Mouse (Mus musculus): ENCODE measurements around the gene Cap2.

The Cap2 gene

DNA sequence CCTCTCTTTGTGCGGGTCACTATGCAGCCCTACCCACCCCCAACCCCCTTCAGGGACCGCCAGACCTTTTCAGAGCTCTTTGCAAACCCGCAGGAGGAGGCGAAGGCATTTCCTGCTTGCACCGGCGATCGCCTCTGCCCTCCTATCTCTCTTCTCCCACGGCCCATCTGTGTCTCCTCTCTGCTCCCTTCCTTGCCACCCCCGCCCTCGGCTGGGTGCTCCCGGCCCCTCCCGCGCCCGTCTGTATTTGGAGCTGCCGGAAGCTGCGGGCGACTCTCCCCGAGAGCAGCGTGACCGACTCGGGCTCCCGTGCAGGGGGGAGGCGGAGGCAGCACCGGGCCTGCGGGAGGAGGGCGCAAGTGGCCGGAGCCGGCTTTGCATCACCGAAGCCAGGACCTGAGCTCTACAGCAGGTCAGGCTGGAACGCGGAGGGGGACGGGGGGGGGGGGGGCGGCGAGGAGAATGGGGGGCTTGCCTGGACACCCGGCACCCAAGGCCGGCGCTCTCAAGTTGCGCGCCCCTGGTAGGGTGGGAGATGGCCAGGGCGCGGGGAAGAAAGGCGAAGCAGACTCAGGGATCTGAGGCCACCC lies at the start of gene Cap2:
TSS of gene Cap2 (plus strand) at position 49 of the 590 bp plus-strand sequence.
- peak; percentile 45 for DNase-seq (ENCODE audit: low spot score)

GRCm38 (mm10) chr13:46459546-46459945 lies 42.1 kb upstream of the Cap2 start:
- no peak for DNase-seq (ENCODE audit: low spot score)

DNA sequence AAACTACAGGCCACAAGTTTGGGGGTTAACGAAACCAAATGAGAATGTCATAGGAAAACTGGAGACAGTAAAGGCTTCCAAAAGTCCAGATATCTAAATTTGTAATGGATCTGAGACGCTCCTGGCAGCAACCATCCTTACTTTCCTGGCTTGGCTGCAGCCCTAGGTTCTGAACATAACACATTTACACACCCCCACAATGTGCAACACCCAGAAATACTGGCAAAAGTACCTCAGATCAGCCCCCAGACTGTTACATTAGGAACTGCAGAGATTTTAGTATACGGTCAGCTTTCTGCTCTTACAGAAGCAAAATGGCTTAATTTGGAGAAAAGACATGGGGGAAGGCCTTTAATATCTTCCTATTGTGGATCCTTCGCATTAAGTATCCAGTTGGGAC lies 39.4 kb upstream of the Cap2 start:
- DNase-seq (ENCODE audit: low spot score) = no peak

GRCm38 (mm10) chr13:46463764-46464163 lies 37.9 kb upstream of the Cap2 start:
- DNase-seq (ENCODE audit: low spot score) = no peak

DNA sequence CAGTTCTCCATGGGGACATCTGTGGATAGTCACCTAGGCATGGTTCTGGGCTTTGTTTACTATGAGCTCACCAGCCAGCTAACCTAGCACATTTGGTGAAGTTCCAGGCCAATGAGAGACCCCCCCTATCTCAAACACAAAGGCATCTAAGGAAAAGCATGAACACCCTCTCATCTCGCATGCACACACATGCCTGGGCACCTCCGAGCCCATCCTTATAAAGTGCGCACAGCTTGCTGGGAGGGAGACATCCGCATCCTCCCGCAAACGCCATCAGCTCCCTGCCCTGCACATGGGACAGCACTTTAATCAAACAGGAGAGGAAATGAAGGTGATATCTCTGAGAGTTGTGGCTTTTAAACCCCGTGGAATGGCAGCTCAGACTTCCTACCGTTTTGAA lies 33.4 kb upstream of the Cap2 start:
- DNase-seq (ENCODE audit: low spot score) = no peak

GRCm38 (mm10) chr13:46469536-46469935 lies 32.1 kb upstream of the Cap2 start:
- DNase-seq (ENCODE audit: low spot score) = no peak

GRCm38 (mm10) chr13:46481271-46481670 lies 20.4 kb upstream of the Cap2 start:
- DNase-seq (ENCODE audit: low spot score) = no peak

DNA sequence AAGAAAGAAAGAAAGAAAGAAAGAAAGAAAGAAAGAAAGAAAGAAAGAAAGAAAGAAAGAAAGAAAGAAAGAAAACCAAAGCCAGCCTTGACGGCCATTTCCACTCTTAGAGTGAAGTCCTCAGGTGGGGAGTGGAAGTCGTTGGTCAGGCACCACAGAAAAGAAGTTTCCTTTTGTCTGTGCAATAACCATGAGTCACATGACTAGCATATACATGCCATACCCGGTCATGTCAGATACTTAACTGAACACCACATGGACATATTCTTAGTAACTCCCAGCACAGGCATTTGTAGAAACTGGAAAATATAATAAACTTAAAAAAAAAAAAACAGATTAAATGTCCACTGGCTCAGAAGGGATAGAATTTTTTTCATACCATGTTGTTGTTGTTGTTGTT lies 16.0 kb upstream of the Cap2 start:
- no peak for DNase-seq (ENCODE audit: low spot score)

DNA sequence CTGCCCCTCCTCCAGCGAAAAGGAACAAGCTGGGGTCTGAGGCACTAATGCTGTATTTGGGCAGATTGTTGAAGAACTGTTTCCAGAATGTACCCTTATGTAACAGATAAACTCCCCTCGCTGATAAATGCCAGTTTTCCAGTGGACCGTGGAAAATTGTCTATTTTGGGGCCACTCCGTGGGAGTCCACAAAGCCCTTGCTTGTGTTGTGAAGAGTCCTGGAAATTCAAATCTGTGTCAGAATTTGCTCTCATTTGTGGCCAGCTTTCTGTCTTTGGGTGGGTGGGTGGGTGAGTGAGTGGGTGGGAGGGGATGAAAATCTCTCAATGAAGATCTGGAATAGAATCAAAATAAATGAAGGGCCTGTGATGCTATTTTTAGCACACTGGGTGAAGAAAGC lies 13.5 kb upstream of the Cap2 start:
- DNase-seq (ENCODE audit: low spot score) = no peak

GRCm38 (mm10) chr13:46490644-46491043 lies 11.0 kb upstream of the Cap2 start:
- no peak for DNase-seq (ENCODE audit: low spot score)

DNA sequence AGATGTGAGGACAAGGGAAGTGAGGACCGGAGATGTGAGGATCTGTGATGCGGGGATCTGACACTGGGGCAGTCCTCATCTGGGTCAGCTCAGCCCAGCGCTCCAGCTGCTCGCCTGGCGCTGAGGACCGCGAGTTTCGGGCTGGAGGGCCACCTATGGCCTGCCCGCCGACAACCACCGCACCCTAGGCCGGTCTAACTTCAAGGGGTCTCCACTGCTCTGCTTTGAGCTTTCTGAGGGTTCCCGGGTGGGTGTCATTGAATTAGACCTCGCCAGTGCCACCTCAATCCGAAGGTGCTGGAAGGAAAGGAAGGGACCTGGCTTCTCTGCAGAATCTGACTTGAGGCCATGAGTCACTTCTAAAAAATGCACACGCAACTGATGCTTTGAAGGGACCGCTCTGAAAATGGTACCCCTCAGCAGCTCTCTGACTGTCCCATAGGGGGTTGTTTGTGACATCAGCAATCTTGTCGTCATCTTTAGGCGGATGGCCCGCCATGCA lies 793 bp downstream of the Cap2 start:
- no peak for DNase-seq (ENCODE audit: low spot score)

DNA sequence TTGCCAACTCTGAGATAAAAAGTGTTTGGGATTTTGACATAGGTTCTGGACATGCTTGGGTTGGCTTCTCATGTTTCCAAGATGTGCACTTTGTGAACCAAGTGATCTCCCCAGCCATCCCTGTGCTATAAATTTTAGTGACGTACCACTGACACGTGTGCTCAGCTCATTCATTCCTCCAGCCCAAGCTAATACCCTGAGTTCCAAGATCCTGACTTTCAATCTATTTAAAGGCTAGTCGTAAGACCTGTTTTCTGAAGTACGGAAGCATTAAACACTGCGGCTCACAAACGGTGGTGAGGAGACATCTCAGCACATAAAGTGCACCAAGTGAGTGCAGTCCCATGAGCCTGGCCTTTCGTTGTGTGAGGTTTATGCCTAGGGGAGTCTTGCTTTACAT lies 6.3 kb downstream of the Cap2 start:
- no peak for DNase-seq (ENCODE audit: low spot score)

- DNase-seq (ENCODE audit: low spot score) = no peak
Observed at GRCm38 (mm10) chr13:46508823-46509222, 7.2 kb downstream of the Cap2 start.

DNA sequence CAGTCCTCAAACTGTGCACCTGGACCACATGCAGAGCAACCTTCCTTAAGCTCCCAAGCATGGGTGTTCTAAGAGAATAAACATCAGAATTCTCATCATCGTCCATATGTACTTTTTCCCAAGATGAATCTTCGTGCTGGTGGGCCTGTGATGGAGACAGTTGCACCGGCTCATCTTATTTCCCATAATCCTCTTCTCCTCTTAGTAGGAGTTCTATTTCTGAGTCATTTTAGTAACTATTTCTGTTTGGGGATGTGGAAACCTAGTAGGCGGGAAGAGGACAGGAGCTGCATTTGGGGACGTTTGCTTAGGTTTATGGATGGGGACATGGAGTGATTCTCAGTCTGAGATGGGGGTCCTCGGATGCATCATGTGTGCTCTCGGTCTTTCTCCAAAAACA lies 8.8 kb downstream of the Cap2 start:
- no peak for DNase-seq (ENCODE audit: low spot score)

DNA sequence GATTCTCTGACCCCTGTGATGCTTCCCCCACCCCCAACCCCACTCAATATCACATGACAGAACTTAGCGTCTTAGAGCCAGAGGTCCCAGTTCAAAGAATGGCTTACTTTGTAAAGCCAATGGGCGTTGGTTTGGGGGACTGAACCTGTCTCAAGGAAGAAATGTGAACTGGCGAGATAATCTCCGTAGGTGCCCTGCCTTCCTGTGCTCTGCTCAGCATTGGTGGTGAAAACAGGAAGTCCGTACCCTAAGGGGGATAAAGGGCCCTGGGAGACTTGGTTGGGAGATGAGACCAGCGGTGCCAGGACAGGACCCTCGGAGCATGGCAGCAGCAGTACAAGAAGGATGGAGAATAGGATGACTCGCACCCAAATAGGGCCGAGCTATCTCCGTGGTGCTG lies 12.8 kb downstream of the Cap2 start:
- DNase-seq (ENCODE audit: low spot score) = no peak

DNA sequence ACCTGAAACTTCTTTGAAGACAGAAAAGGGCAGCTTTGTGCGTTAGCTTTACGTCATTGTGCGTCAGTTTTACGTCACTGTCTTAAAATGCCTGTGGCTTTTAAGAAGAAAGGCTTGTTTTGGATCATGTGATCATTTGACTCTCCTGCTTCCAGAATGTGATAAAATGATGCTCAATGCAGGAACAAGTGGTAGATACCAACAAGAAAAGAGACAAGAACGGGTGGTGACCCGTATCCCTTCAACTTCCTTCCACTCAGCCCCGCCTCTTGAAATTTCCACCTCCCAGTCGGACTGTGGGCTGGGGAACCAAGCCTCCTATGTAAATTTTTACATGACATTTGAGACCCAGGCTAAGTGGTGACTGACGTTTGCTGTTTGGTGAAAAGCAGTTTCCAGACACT lies 13.5 kb downstream of the Cap2 start:
- DNase-seq (ENCODE audit: low spot score) = no peak

DNA sequence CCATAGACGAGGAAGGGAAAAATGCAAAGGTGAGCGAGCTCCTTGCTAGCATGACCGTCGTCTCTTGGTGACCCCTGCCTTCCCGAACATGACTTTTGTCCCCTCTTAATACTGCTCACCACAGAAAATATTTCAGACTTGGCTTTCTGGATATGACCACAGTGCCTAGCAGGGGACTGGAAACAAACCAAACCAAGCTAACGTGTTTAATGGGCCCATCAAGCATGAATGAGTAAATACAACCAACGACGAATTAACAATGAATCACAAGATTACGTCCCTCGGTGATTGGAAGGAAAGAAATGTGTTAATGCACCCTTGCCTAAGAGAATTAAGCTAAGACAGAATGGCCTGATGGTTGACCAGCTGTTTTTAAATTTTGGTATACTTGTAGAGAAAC lies 13.9 kb downstream of the Cap2 start:
- DNase-seq (ENCODE audit: low spot score) = no peak

GRCm38 (mm10) chr13:46516183-46516582 lies 14.5 kb downstream of the Cap2 start:
- no peak for DNase-seq (ENCODE audit: low spot score)

DNA sequence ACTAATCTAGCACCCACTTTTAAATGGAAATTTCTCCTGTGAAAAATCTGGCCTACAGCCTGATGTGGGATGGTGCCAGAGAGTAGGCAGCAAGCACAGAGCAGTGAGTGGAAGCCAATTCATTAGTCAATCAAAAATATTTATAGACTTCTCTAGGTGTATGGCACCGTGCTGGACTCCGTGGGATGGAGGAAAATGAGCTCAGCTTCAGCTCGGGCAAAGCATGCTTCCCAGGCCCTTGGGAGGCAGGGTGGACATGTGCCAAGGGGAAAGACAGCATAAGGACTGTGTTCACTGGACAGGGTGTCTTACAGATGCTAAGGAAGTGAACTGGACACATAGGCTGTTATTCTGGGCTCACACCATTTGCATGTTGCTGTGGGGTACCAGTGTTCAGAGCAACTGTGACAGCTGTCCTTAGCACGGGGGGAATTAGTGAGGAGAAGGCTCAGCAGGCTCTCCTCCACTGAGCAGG lies 15.6 kb downstream of the Cap2 start:
- DNase-seq (ENCODE audit: low spot score) = no peak

DNA sequence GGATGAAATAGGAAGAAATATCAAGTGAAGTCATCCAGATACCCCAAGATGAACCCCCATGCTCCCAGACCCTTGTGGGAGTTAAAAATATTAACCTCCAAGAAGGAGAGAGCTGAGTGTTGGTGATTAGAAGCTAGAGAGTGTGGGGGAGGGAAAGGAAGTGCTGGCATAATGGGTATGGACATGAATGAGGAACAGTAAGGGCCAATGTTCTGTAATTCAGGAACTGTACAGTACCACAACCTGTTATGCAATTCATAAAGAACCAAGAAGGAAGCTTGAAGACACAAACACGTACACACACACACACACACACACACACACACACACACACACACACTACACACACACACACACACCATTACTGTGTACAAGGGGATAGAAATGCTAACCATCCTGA lies 19.8 kb downstream of the Cap2 start:
- DNase-seq (ENCODE audit: low spot score) = no peak

DNA sequence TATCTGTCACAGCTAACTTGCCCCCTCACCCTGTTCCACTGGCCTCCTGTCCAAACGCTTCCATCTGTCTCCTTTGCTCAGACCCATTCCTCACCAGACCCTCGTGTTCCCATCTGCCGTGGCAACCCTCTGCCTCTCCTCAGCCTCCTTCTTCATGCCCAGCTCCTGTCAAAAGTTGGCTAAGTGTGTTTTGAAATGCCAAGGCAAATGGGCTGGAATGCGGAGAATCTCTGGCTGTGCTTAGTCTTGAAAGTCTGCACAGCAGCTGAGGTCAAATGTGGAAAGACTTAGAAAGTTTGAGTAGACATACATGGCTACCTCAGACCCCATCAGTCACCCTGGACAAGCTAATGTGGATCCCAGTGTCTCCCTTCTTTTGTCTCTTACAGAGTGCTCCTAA lies 21.1 kb downstream of the Cap2 start:
- no peak for DNase-seq (ENCODE audit: low spot score)

DNA sequence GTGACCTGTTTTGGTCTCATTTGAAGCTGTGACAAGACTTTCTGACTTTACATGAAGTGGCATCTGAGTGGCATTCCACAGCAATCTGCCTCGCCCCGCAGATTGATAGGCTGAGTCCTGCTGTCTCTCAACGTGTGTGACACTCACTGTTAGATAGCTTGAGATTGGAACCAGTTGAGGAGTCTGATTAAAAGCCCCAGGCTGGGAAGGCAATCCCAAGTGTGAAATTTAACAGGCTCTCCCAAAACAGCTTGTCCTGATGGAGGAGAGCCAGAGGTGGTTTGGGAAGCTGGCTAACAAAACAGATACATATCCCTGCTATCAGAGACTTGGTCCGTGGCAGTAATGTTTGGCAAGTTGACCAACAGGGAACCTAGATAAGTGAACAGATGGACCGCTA lies 21.6 kb downstream of the Cap2 start:
- DNase-seq (ENCODE audit: low spot score) = no peak

DNA sequence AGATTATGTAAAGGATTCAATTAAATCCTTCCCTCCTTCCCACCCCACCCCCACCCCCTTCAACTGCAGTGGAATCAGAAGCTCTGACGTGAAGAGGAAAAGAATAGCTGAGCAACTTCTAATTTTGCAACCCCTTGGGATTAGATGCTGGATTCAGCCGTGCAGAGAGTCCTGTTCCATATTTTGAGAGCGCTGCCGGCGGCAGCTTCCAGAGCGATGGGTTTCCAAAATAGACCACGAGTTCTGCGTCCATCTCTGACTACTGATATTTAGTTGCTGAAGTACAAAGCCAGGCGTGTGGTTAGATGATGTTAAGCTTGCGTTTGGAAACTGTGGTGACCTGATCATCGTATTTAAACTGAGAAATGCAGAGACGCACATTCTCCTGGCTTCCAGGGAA lies 22.1 kb downstream of the Cap2 start:
- DNase-seq (ENCODE audit: low spot score) = no peak
